Mouse (Mus musculus) C2C12 (cell line): ENCODE measurements around the gene Foxn1.

Source experiments
- CTCF ChIP-seq: IDR thresholded peaks from one replicate; pipeline ENCODE4 v1.5.1; 2011; ENCODE audit not compliant: control insufficient read depth, insufficient read depth, insufficient read length
- FOSL1 ChIP-seq: IDR thresholded peaks from one replicate; pipeline ENCODE4 v1.8.0; 2011; ENCODE audit warnings: mild to moderate bottlenecking, low read length; ENCODE audit not compliant: poor library complexity, insufficient read depth, severe bottlenecking
- MAX ChIP-seq: IDR thresholded peaks from one replicate; pipeline ENCODE4 v1.6.1; 2011; ENCODE audit warnings: mild to moderate bottlenecking, control low read depth
- MYOD1 ChIP-seq: IDR thresholded peaks from one replicate; pipeline ENCODE4 v1.6.1; 2011; ENCODE audit warnings: low read depth; ENCODE audit not compliant: control insufficient read depth, insufficient read length
- USF1 ChIP-seq: IDR thresholded peaks from one replicate; pipeline ENCODE4 v1.6.1; 2011; ENCODE audit warnings: low read depth, mild to moderate bottlenecking, control low read depth, moderate library complexity

- TF ChIP-seq USF1: no peak
- TF ChIP-seq CTCF: no peak
- TF ChIP-seq FOSL1: no peak
- TF ChIP-seq MYOD1: no peak
- TF ChIP-seq MAX: no peak
These were observed 42.7 kb downstream of the Foxn1 start, which contains the start of gene Unc119 for GRCm38 (mm10) chr11:78343381-78344327.
